Mouse (Mus musculus) 3134 (cell line): ENCODE data around the gene Ptprh.
A peak's percentile ranks its signal among the peaks of the same experiment; 100 is the strongest.
"Not testable (repeated sequence)": the region's sequence is repeated elsewhere in the genome, so short reads cannot be mapped to it uniquely, and the experiment has no call there.

Source experiments
- DNase-seq: peaks from one replicate; pipeline ENCODE4 v3.0.0-alpha.2; 2011; ENCODE audit warnings: low spot score; ENCODE audit not compliant: insufficient read length; ENCODE audit errors: extremely low read depth

Gene Ptprh

GRCm38 (mm10) chr7:4611511-4611910 lies 7.7 kb upstream of the Ptprh start:
- no peak for DNase-seq

DNA sequence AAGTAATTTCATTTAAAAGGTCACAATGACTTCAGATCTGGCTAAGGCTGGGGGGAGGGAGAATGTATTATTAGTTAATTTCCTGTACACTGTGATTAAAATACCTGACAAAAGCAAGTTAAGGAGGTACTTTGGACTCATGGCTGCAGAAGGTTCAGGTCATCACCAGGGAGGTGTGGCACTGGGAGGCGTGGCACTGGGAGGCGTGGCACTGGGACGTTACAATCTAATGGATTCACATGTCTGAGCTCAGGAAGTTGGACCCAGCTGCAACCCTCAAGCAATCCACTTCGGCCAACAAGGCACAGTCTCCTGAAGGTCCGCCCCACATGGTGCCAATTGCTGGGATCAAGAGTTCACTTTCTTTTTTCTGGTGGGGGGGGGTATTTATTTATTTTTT lies 4.2 kb upstream of the Ptprh start:
- no peak for DNase-seq

DNA sequence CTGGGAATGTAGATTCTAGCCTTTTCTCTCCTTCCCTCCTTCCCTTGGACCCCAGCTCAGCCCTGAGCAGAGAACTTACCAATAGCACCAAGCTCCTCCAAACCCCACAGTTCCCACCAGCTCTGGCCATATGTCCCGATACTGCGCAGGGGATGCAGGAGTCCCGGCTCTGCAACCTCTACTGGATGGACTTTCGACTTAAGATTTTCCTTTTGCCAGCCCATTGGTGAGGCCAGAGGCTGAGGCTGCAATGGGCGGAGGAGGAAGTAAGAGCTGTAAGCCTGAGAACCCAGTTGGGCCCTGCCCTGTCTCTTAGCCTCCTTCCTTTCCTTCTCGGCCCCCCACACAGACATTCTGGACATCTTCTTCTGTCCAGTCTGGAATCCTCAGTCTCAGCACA lies 872 bp downstream of the Ptprh start:
- no peak for DNase-seq

- not testable (repeated sequence) for DNase-seq
These were observed 6.8 kb downstream of the Ptprh start for GRCm38 (mm10) chr7:4597046-4597445.

DNA sequence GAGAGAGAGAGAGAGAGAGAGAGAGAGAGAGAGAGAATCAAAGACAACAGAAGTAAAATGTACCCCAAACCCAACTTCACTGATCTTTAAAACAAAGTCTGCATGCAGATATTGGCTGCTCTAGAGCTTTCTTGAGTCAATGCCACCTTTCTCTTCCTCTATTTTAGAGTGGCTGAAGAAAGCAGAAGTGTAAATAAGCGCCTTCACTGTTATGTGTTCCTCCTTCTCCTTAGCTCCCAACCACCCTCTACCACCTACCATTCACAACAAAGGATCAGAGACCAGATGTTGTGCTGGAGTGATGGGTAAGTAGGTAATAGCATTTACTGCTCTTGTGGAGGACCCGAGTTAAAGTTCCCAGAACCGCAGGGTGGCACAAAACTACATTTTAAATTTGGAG lies 22.4 kb downstream of the Ptprh start:
- DNase-seq: not testable (repeated sequence)

GRCm38 (mm10) chr7:4572361-4572760 lies 31.5 kb downstream of the Ptprh start:
- DNase-seq: not testable (repeated sequence)

DNA sequence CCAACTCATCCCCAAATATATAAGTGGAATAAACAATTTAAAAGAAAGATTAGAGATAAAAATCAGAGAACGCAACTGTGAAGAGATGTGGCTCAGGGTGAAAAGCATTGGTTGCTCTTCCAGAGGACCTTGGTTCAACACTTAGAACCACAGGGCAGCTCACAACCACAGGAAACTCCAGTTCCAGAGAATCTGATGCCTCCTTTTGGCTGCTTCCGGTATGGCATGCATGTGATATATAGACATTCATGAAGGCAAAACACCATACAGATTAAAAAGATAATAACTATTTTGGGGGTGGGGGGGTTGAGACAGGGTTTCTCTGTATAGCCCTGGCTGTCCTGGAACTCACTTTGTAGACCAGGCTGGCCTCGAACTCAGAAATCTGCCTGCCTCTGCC lies 41.2 kb downstream of the Ptprh start:
- no peak for DNase-seq

DNA sequence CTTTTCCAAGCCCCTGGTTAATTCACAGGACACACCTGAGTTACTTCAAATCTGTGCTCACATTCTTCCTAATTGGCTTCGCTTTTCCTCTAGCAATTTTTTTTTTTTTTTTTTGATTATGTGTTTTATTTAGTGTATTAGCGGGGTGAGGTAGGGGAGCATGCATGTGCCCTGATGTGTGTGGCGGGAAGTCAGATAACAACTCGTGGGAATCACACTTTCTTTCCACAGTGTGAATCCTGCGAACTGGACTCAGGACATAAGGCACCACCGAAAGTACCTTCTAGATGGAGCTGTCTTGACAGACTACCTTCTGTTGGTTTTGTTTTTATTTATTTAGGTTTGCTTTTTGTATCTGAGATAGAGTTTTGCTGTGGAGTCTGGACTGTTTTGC lies 46.7 kb downstream of the Ptprh start:
- no peak for DNase-seq

DNA sequence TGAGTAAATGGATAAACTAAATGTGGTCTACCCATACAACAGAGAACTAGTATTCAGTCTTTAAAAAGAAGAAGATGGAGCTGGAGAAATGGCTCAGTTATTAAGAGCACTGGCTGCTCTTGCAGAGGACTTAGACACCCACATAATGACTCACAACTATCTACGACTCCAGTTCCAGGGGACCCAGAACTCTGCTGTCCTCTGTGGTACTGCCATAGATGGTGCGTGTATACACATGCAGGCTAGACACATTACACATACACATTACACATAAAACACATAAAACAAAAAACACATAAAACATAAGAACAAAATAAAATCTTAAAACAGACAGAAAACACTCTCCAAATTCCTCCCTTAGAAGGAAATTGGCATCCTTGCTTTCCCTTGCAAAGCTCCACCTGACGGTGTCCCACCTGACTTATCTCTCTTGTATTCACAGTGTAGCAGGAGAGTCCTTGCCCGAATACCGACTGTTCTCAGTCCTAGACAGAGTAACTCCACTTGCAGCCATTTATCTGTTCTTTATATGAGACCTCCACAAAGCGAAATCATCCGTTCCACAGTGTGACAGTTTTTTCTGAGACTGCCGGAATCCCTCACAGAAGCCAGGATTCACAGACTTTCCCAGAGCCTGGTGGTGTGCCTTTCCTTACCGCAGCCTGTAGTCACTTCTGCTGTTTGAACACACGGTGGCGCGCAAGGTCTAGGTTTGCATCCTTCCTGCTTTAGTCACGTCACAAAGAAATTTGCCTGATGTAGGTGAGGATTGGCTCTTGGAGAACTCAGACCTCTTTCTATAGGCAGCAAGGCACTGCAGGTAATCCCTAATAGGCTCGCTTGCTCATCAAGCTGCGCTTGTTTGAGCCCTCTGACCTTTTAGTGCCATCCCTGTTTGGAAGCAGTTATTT lies 47.3 kb downstream of the Ptprh start:
- DNase-seq: peak; percentile 41

DNA sequence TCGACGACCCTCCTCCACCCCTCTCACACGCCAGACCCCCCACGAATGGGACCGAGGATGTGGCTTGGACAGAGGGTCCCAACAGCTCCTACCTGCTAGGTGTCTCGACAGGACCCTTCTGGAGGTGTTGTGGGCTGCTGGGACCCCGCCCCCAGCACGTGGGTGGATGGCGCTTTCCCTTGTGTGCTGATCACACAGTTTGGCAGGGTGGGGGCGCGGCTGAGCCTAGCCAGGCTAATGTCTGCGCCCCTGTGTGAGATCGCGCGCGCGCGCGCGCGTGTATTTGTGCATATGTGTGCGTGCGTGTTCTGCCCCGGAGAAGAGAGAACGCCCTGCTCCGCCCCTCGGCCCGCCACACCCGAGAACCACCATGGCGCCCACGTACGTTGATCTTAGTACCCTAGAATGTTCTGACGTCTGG lies 56.6 kb downstream of the Ptprh start, which contains the start of gene Syt5:
Gene Syt5, minus strand, starts transcription at position 321 of the 421 bp plus-strand sequence.
- no peak for DNase-seq

GRCm38 (mm10) chr7:4546591-4547131 lies 57.2 kb downstream of the Ptprh start:
- DNase-seq: no peak

DNA sequence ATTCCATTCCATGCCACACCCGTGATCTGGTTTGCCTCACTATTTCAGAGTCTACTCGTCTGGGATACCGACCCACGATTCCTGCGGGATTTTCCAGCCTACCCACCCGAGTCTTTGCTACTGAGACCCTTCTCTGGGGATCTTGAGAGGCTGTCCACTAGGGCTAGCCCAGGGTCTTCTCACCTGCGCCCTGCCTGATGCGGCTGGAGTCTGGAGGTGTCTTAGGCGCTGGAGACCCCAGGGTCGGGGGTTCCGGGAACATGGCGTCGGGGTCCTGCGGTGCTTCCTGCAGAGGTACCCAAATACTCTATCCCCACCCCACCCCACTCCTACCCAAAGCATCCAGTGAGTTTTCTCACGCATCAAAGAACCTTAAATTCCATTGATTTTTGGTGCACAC lies 57.8 kb downstream of the Ptprh start:
- DNase-seq: no peak

GRCm38 (mm10) chr7:4542013-4542412 lies 61.8 kb downstream of the Ptprh start:
- DNase-seq: no peak

- no peak for DNase-seq
These were observed 62.5 kb downstream of the Ptprh start for GRCm38 (mm10) chr7:4541344-4541743.

GRCm38 (mm10) chr7:4539019-4539418 lies 64.8 kb downstream of the Ptprh start:
- DNase-seq: no peak

DNA sequence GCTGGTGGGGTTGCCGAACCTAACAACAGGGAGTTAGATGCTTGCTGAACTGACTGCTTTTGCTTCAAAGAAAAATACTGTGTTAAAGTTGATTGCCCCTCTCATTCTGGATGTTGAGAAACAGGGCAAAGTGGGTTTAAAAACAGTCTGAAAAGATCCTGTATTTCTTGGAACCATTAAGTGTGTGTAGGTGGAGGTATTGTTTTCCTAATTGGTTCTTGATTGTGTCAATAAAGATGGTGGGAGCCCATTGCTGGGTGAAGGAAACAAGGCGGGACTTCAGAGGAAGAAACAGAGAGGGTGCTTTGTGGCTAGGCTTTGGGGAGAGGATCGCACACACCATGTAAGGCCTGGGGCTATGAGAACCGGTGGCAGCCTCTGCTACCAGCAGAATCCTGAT lies 66.7 kb downstream of the Ptprh start:
- DNase-seq: no peak

GRCm38 (mm10) chr7:4536369-4536768 lies 67.5 kb downstream of the Ptprh start:
- no peak for DNase-seq

- no peak for DNase-seq
These were observed 71.7 kb downstream of the Ptprh start, which contains the start of gene Dnaaf3 for GRCm38 (mm10) chr7:4532005-4532729. Gene Dnaaf3, minus strand, starts transcription at chr7:4532453.

DNA sequence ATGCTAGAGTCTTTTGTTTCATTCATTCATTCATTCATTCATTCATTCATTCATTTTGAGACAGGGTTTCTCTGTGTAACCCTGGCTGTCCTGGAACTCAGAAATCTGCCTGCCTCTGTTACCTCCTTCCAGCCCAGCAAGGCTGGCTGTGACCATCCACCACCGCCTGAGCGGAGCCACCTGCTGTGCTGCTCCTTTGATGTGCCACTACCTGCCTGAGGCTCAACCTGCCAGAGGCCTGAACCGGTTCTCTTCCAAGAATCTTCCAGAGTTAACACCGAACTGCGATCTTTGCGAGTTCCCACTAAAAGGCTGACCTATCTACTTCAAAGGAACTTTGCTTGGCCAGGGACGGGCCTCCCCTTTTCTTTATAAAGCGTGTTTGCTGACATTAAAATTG lies 73.7 kb downstream of the Ptprh start:
- DNase-seq: not testable (repeated sequence)

DNA sequence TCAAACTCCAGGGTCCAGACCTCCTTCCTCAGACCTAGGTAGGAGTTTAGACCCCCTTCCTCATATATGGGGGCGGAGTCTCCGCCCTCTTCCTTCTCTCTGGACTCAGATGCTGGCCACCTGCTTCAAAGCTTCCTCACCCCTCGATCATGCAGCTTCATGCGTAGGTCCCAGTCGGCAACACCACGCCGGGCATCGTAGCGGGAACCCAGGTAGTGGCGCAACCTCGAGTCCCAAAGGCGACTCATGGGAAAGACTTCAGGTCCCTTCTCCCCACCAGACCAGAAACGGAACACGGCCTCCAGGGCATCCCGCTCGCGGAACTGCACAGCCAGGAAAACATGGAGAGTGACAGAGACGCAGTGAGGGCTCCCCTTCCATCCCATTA lies 76.5 kb downstream of the Ptprh start:
- no peak for DNase-seq
